Mouse (Mus musculus) intestine, embryonic 16.5 days (tissue): ENCODE measurements around the gene Tbc1d30. TPM values are rescaled to one million over a fixed set of nuclear protein-coding genes. Genes with fewer than 3 reads are reported as not detected.

ENCODE experiments used
- ATAC-seq: fragments of 200-750 bp; cut with Nextera tagmentation; 2 replicates; pipeline ENCODE4 v1.8.0; 2017; ENCODE audit warnings: moderate TSS enrichment, moderate library complexity
- H3K27ac ChIP-seq: fragments of 300-500 bp; sonication (generic); 2 replicates; pipeline ENCODE4 v1.5.1; 2014; ENCODE audit warnings: mild to moderate bottlenecking, low read length
- H3K27me3 ChIP-seq: fragments of 300-500 bp; sonication (generic); replicated peaks from 2 replicates; pipeline ENCODE4 v1.6.1; 2014; ENCODE audit warnings: low read length, control low read depth, mixed read lengths; ENCODE audit not compliant: control insufficient read depth, insufficient read depth
- H3K36me3 ChIP-seq: fragments of 300-500 bp; sonication (generic); 2 replicates; pipeline ENCODE4 v1.6.1; 2014; ENCODE audit warnings: low read length, control low read depth; ENCODE audit not compliant: control insufficient read depth, insufficient read depth
- H3K4me1 ChIP-seq: fragments of 300-500 bp; sonication (generic); 2 replicates; pipeline ENCODE4 v1.6.1; 2014; ENCODE audit warnings: low read length, control low read depth, mixed read lengths; ENCODE audit not compliant: control insufficient read depth, insufficient read depth
- H3K4me2 ChIP-seq: fragments of 300-500 bp; sonication (generic); 2 replicates; pipeline ENCODE4 v1.6.1; 2014; ENCODE audit warnings: low read depth, low read length, control low read depth
- H3K4me3 ChIP-seq: fragments of 300-500 bp; sonication (generic); 2 replicates; pipeline ENCODE4 v1.5.1; 2014; ENCODE audit warnings: mild to moderate bottlenecking, low read length
- H3K9ac ChIP-seq: fragments of 300-500 bp; sonication (generic); 2 replicates; pipeline ENCODE4 v1.6.1; 2014; ENCODE audit warnings: low read depth, low read length
- H3K9me3 ChIP-seq: fragments of 300-500 bp; sonication (generic); 2 replicates; pipeline ENCODE4 v1.6.1; 2016; ENCODE audit warnings: low read length, control low read depth; ENCODE audit not compliant: control insufficient read depth
- WGBS: fragments of 180-500 bp; shearing (Covaris S2); extraction: QIAGEN DNeasy Blood & Tissue Kit; methylation state at CpG from one replicate; pipeline ENCODE4 v1.1.7; 2014; 5-methylcytosine and 5-hydroxymethylcytosine counted together
- polyA plus RNA-seq: library from polyadenylated mRNA; unstranded; fragments of >200 nt; fragmentation: Nextera tagmentation; extraction: Ambion mirVana; gene quantifications from 2 replicates; pipeline ENCODE4 v1.2.1, GENCODE M21; 2015

Gene Tbc1d30
- polyA plus RNA-seq, 1 experiment from 2014 or later: 4.3 TPM

GRCm38 (mm10) chr10:121368783-121369465, 17.8 kb upstream of the Tbc1d30 start:
- ATAC-seq: no peak
- H3K4me3 ChIP-seq: no peak overlapping the region
- H3K9me3 ChIP-seq: no peaks in the 10 kb centered on the region
- no peak overlapping the region for H3K4me2 ChIP-seq
- no peak overlapping the region for H3K27ac ChIP-seq
- no peak overlapping the region for H3K9ac ChIP-seq
- no peaks in the 10 kb centered on the region for H3K27me3 ChIP-seq
- peaks cover 18% of the 10 kb centered on the region for H3K4me1 ChIP-seq
- WGBS: 79% methylated on average over 18 of the region's 18 CpGs
- H3K36me3 ChIP-seq: peaks cover 12% of the 10 kb centered on the region

GRCm38 (mm10) chr10:121367780-121368179, 16.7 kb upstream of the Tbc1d30 start:
- no peak for ATAC-seq
- no peak overlapping the region for H3K4me2 ChIP-seq

DNA sequence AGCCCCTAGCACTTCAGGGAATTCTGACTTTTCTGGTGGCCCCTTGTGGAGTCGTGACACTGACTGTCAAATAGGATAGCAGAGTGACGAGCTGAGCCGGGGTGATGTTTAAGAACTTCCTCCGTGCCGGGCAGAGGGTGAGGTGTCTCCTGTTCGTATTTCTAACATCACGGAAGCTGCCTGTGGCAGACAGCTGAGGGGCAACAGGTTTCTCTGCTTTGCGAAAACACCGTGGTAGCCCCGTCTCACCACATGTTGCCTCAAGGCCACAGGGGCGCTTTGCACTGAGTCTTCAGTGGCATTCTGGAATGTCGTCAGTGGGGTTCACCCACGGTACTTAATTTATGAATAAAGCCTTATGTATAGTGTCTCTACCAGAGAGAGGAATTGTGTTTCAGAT, 16.2 kb upstream of the Tbc1d30 start:
- Histone ChIP-seq H3K9me3 (no peaks in the 10 kb centered on the region), H3K4me3 (no peak overlapping the region), H3K4me1 (peaks cover 18% of the 10 kb centered on the region), H3K36me3 (peaks cover 8% of the 10 kb centered on the region), H3K4me2 (no peak overlapping the region), H3K27ac (no peak overlapping the region), H3K9ac (no peak overlapping the region), H3K27me3 (no peaks in the 10 kb centered on the region)
- ATAC-seq: no peak
- WGBS: 80% methylated on average over 13 of the region's 13 CpGs

More at GRCm38 (mm10) chr10:121367780-121368179, 16.7 kb upstream of the Tbc1d30 start:
- H3K36me3 ChIP-seq: peaks cover 8% of the 10 kb centered on the region
- H3K27ac ChIP-seq: no peak overlapping the region
- no peaks in the 10 kb centered on the region for H3K27me3 ChIP-seq
- 87% methylated on average over 9 of the region's 9 CpGs for WGBS
- H3K9ac ChIP-seq: no peak overlapping the region
- H3K4me1 ChIP-seq: peaks cover 18% of the 10 kb centered on the region
- H3K9me3 ChIP-seq: no peaks in the 10 kb centered on the region
- no peak overlapping the region for H3K4me3 ChIP-seq

DNA sequence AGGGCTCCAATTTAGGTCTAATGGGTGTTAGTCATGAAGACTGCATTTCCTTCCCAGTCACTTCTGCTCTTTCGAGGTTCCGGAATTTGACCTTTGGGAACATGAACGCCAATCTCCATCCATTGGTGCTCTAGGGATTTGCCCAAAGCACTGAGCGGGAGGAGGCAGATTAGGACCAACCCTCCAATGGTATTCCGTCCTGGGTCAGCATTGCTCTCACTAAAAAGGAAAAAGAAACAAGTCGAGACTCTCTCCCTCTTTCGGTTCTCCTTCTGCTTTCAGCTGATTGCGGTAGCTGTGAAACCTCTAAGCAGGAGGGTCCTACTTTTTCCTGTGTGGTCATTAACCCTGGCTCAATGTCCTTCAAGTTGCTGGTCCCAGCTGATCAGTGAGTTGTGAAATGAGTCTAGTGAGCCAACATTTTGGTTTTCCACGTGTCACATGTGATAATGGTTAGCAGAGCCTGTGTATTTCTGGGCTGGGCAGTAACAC, 14.7 kb upstream of the Tbc1d30 start:
- Histone ChIP-seq H3K4me3 (peak overlapping the region; percentile 85), H3K4me1 (peaks cover 18% of the 10 kb centered on the region), H3K9ac (peak overlapping the region; percentile 89), H3K27ac (no peak overlapping the region), H3K9me3 (no peaks in the 10 kb centered on the region), H3K4me2 (peak overlapping the region; percentile 90), H3K27me3 (no peaks in the 10 kb centered on the region), H3K36me3 (peaks cover 6% of the 10 kb centered on the region)
- 10% methylated on average over 9 of the region's 9 CpGs for WGBS
- peak; percentile 22 for ATAC-seq

- WGBS: under 1% methylated on average over 67 of the region's 72 CpGs
Observed at GRCm38 (mm10) chr10:121364801-121365564, 13.9 kb upstream of the Tbc1d30 start, which contains the start of gene Gns. Gene Gns (plus strand): TSS chr10:121365090.

GRCm38 (mm10) chr10:121364306-121364705, 13.2 kb upstream of the Tbc1d30 start:
- H3K4me2 ChIP-seq: peak overlapping the region; percentile 90
- peak overlapping the region; percentile 85 for H3K4me3 ChIP-seq
- 27% methylated on average over 15 of the region's 15 CpGs for WGBS
- H3K27ac ChIP-seq: no peak overlapping the region
- no peaks in the 10 kb centered on the region for H3K27me3 ChIP-seq
- no peak for ATAC-seq
- no peaks in the 10 kb centered on the region for H3K36me3 ChIP-seq
- peaks cover 18% of the 10 kb centered on the region for H3K4me1 ChIP-seq
- peak overlapping the region; percentile 89 for H3K9ac ChIP-seq
- no peaks in the 10 kb centered on the region for H3K9me3 ChIP-seq

More at GRCm38 (mm10) chr10:121364801-121365564, 13.9 kb upstream of the Tbc1d30 start, which contains the start of gene Gns:
- Histone ChIP-seq H3K27ac (peak within 1 kb of the TSS; percentile 76), H3K9ac (peak within 1 kb of the TSS; percentile 89), H3K4me2 (peak within 1 kb of the TSS; percentile 90), H3K4me1 (peaks cover 18% of the 10 kb centered on the region), H3K27me3 (no peaks in the 10 kb centered on the region), H3K36me3 (no peaks in the 10 kb centered on the region), H3K9me3 (no peaks in the 10 kb centered on the region), H3K4me3 (peak within 1 kb of the TSS; percentile 85)
- peak; percentile 97 for ATAC-seq

GRCm38 (mm10) chr10:121363201-121363600, 12.1 kb upstream of the Tbc1d30 start:
- no peaks in the 10 kb centered on the region for H3K9me3 ChIP-seq
- H3K4me2 ChIP-seq: no peak overlapping the region
- H3K27ac ChIP-seq: no peak overlapping the region
- no peak overlapping the region for H3K4me3 ChIP-seq
- H3K4me1 ChIP-seq: peaks cover 18% of the 10 kb centered on the region
- H3K36me3 ChIP-seq: no peaks in the 10 kb centered on the region
- ATAC-seq: no peak
- 82% methylated on average over 8 of the region's 8 CpGs for WGBS
- no peak overlapping the region for H3K9ac ChIP-seq
- no peaks in the 10 kb centered on the region for H3K27me3 ChIP-seq

GRCm38 (mm10) chr10:121360358-121360757, 9.3 kb upstream of the Tbc1d30 start:
- H3K27me3 ChIP-seq: no peaks in the 10 kb centered on the region
- WGBS: 89% methylated on average over 2 of the region's 2 CpGs
- H3K4me1 ChIP-seq: peaks cover 5% of the 10 kb centered on the region
- H3K4me3 ChIP-seq: no peak overlapping the region
- H3K9me3 ChIP-seq: no peaks in the 10 kb centered on the region
- H3K27ac ChIP-seq: no peak overlapping the region
- H3K9ac ChIP-seq: no peak overlapping the region
- no peak for ATAC-seq
- H3K36me3 ChIP-seq: no peaks in the 10 kb centered on the region
- no peak overlapping the region for H3K4me2 ChIP-seq

- Histone ChIP-seq H3K27ac (no peak overlapping the region; the same call in 1 of the 2 replicates), H3K4me2 (peak overlapping the region; percentile 81), H3K9me3 (no peaks in the 10 kb centered on the region), H3K9ac (peak overlapping the region; percentile 81), H3K4me1 (peaks cover 11% of the 10 kb centered on the region), H3K27me3 (0 out of 2 replicates have a peak, but pooled peaks cover 4% of the 10 kb centered on the region), H3K36me3 (no peaks in the 10 kb centered on the region), H3K4me3 (peak overlapping the region; percentile 71)
- WGBS: 32% methylated on average over 15 of the region's 15 CpGs
- peak; percentile 23; the same call in 1 of the 2 replicates for ATAC-seq
Observed at GRCm38 (mm10) chr10:121351692-121352290, 713 bp upstream of the Tbc1d30 start.
